Mouse (Mus musculus) midbrain, embryonic 16.5 days (tissue): Measurements from ENCODE around the gene Vav1. TPM values are rescaled to one million over a fixed set of nuclear protein-coding genes. Genes with fewer than 3 reads are reported as not detected.

Experiments
- ATAC-seq: fragments of 200-750 bp; cut with Nextera tagmentation; 2 replicates; pipeline ENCODE4 v1.8.0; 2017; ENCODE audit warnings: moderate TSS enrichment
- H3K27ac ChIP-seq: fragments of 300-500 bp; sonication (generic); 2 replicates; pipeline ENCODE4 v1.5.1; 2014; ENCODE audit warnings: mild to moderate bottlenecking, low read length, mixed read lengths
- H3K27me3 ChIP-seq: fragments of 300-500 bp; sonication (generic); 2 replicates; pipeline ENCODE4 v1.6.1; 2014; ENCODE audit warnings: low read depth, low read length, mixed read lengths; ENCODE audit not compliant: control insufficient read depth, insufficient read depth
- H3K36me3 ChIP-seq: fragments of 300-500 bp; sonication (generic); 2 replicates; pipeline ENCODE4 v1.6.1; 2014; ENCODE audit warnings: mild to moderate bottlenecking, low read length, moderate library complexity, mixed read lengths; ENCODE audit not compliant: control insufficient read depth, insufficient read depth
- H3K4me1 ChIP-seq: fragments of 300-500 bp; sonication (generic); 2 replicates; pipeline ENCODE4 v1.6.1; 2014; ENCODE audit warnings: mild to moderate bottlenecking, low read length, mixed read lengths; ENCODE audit not compliant: control insufficient read depth, insufficient read depth
- H3K4me2 ChIP-seq: fragments of 300-500 bp; sonication (generic); 2 replicates; pipeline ENCODE4 v1.6.1; 2014; ENCODE audit warnings: mild to moderate bottlenecking, low read length, mixed read lengths
- H3K4me3 ChIP-seq: fragments of 300-500 bp; sonication (generic); 2 replicates; pipeline ENCODE4 v1.5.1; 2014; ENCODE audit warnings: low read depth, mild to moderate bottlenecking, low read length, moderate library complexity, mixed read lengths
- H3K9ac ChIP-seq: fragments of 300-500 bp; sonication (generic); 2 replicates; pipeline ENCODE4 v1.6.1; 2014; ENCODE audit warnings: low read depth, low read length, mixed read lengths
- H3K9me3 ChIP-seq: fragments of 300-500 bp; sonication (generic); replicated peaks from 2 replicates; pipeline ENCODE4 v1.6.1; 2014; ENCODE audit warnings: mild to moderate bottlenecking, low read length, mixed read lengths; ENCODE audit not compliant: control insufficient read depth, poor library complexity, severe bottlenecking
- WGBS: fragments of 180-500 bp; shearing (Covaris S2); extraction: QIAGEN DNeasy Blood & Tissue Kit; methylation state at CpG from one replicate; pipeline ENCODE4 v1.1.7; 2014; 5-methylcytosine and 5-hydroxymethylcytosine counted together
- polyA plus RNA-seq: library from polyadenylated mRNA; unstranded; fragments of >200 nt; fragmentation: Nextera tagmentation; extraction: Ambion mirVana; gene quantifications from 2 replicates; pipeline ENCODE4 v1.2.1, GENCODE M21; 2015

The Vav1 gene
- polyA plus RNA-seq, 1 experiment from 2014 or later, result 1.3 TPM

GRCm38 (mm10) chr17:57280411-57280810 is 1.5 kb downstream of the Vav1 start:
- no peak overlapping the region for H3K9ac ChIP-seq
- no peak for ATAC-seq
- no peaks in the 10 kb centered on the region for H3K9me3 ChIP-seq
- H3K27ac ChIP-seq, result no peak overlapping the region
- peaks cover 7% of the 10 kb centered on the region for H3K4me1 ChIP-seq
- H3K4me3 ChIP-seq, result no peak overlapping the region
- no peaks in the 10 kb centered on the region; the same call in 1 of the 2 replicates for H3K27me3 ChIP-seq
- H3K4me2 ChIP-seq, result no peak overlapping the region
- no peaks in the 10 kb centered on the region for H3K36me3 ChIP-seq
- WGBS, result 74% methylated on average over 3 of the region's 3 CpGs

DNA sequence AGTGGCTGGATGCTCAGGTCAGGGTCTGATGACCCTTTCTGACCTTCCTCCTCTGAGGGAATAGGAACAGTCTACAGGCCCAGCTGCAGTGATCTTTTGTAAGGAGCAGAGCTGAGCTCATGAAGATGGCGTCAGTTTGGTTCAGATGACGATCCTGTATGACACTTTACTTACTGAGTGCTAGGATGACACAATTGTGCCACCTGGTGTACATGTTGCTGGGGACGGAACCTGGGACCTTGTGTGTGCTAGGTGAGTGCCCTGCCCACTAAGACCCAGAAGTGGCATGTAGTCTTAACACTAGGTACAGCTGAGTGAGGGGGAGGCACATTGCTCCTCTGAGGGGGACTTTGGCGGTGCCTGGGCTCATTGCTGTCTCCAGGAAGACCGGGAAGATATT is 5.0 kb downstream of the Vav1 start:
- Histone ChIP-seq H3K27me3 (no peaks in the 10 kb centered on the region), H3K4me1 (no peaks in the 10 kb centered on the region), H3K4me2 (no peak overlapping the region), H3K9me3 (no peaks in the 10 kb centered on the region), H3K9ac (no peak overlapping the region), H3K4me3 (no peak overlapping the region), H3K27ac (no peak overlapping the region), H3K36me3 (no peaks in the 10 kb centered on the region)
- no peak for ATAC-seq
- WGBS, result 80% methylated on average over 5 of the region's 5 CpGs

DNA sequence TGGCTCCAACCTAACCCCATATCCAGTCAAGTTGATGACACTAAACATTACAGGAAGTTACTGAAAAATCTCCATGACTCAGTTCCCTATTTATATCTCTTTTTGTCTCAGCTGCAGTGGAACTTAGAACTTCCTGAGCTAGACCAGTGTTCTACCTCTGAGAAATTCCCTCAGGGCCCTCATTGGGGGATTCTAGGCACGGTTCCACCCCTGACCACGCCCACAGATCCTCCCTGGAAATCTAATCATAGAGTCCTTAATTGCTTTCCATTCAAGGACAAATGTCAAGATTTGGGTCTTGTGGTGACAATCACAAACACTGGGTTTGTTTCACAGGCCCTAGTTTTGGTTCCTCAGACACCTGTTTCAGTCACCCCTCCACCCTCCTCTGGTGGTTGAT is 6.2 kb downstream of the Vav1 start:
- Histone ChIP-seq H3K36me3 (no peaks in the 10 kb centered on the region), H3K9me3 (no peaks in the 10 kb centered on the region), H3K4me3 (no peak overlapping the region), H3K27ac (no peak overlapping the region), H3K4me2 (no peak overlapping the region), H3K27me3 (no peaks in the 10 kb centered on the region), H3K4me1 (no peaks in the 10 kb centered on the region), H3K9ac (no peak overlapping the region)
- ATAC-seq, result no peak
- 74% methylated on average over 2 of the region's 2 CpGs for WGBS

DNA sequence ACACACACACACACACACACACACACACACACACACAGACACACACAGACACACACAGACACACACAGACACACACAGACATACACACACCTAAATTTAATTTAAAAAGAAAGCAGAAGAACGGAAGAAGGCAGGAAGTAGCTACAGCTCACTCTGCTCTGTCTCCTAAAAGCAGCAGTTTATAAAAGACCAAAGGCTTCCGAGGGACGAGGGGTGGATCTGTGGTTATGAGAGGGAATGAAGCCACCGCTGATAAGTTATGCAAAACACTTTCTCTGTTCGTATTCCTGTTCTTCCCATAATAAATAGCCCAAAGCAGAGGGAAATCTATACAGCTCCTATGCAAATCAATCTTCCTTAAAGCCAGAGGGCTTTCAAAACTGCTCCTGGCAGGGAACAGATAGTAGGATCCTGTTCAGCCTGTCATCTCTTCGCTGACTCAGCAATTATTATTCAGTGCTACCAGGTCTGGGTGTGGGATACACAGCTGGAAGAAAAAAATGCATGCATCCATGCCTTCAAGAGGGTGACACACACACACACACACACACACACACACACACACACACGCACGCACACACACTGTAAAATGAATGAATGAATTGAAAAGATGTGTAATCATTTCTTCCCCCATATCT is 7.9 kb downstream of the Vav1 start:
- Histone ChIP-seq H3K4me1 (no peaks in the 10 kb centered on the region), H3K9me3 (no peaks in the 10 kb centered on the region), H3K4me2 (no peak overlapping the region), H3K36me3 (no peaks in the 10 kb centered on the region), H3K27me3 (no peaks in the 10 kb centered on the region), H3K9ac (no peak overlapping the region), H3K4me3 (no peak overlapping the region), H3K27ac (no peak overlapping the region)
- ATAC-seq, result peak; percentile 64
- WGBS, result 57% methylated on average over 8 of the region's 8 CpGs

DNA sequence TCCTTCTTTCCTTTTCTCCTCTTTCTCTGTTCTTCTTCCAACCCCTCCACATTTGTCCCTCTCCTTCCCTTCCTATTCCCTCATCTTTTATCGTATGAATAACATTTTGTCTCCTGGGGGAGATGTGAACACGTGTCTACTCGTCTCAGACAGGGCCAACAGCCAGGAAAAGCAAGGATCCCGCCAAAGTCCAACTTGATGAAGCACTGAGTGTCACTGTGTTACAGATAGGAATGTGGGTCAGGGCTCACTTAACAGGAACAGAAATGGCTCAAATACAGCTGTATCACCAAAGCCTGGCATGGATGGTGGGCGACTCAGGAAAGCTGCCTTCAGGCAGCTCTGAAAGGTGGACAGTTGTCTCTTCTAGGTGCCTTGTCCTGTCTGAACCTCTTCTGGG is 10.4 kb downstream of the Vav1 start:
- WGBS, result 86% methylated on average over 5 of the region's 5 CpGs

GRCm38 (mm10) chr17:57290001-57290670 is 11.2 kb downstream of the Vav1 start:
- Histone ChIP-seq H3K9ac (no peak overlapping the region), H3K9me3 (no peaks in the 10 kb centered on the region), H3K36me3 (no peaks in the 10 kb centered on the region), H3K4me3 (no peak overlapping the region), H3K27ac (no peak overlapping the region), H3K4me2 (no peak overlapping the region), H3K4me1 (no peaks in the 10 kb centered on the region), H3K27me3 (no peaks in the 10 kb centered on the region)
- WGBS, result 87% methylated on average over 9 of the region's 9 CpGs
- ATAC-seq, result no peak

More for the DNA sequence above, 10.4 kb downstream of the Vav1 start:
- no peak overlapping the region for H3K4me3 ChIP-seq
- no peak overlapping the region for H3K9ac ChIP-seq
- no peak for ATAC-seq
- no peak overlapping the region for H3K4me2 ChIP-seq
- no peaks in the 10 kb centered on the region for H3K36me3 ChIP-seq
- H3K27me3 ChIP-seq, result no peaks in the 10 kb centered on the region
- H3K9me3 ChIP-seq, result no peaks in the 10 kb centered on the region
- no peak overlapping the region for H3K27ac ChIP-seq
- H3K4me1 ChIP-seq, result no peaks in the 10 kb centered on the region

GRCm38 (mm10) chr17:57290671-57291055 is 11.8 kb downstream of the Vav1 start:
- Histone ChIP-seq H3K4me3 (no peak overlapping the region), H3K9ac (no peak overlapping the region), H3K27ac (no peak overlapping the region), H3K4me2 (no peak overlapping the region), H3K27me3 (no peaks in the 10 kb centered on the region), H3K4me1 (no peaks in the 10 kb centered on the region), H3K9me3 (no peaks in the 10 kb centered on the region), H3K36me3 (no peaks in the 10 kb centered on the region)
- WGBS, result 91% methylated on average over 7 of the region's 7 CpGs
- no peak for ATAC-seq

GRCm38 (mm10) chr17:57292302-57292701 is 13.4 kb downstream of the Vav1 start:
- Histone ChIP-seq H3K9me3 (no peaks in the 10 kb centered on the region), H3K36me3 (no peaks in the 10 kb centered on the region), H3K4me2 (no peak overlapping the region), H3K4me1 (no peaks in the 10 kb centered on the region), H3K9ac (no peak overlapping the region), H3K27me3 (no peaks in the 10 kb centered on the region), H3K27ac (no peak overlapping the region), H3K4me3 (no peak overlapping the region)
- 93% methylated on average over 2 of the region's 2 CpGs for WGBS
- ATAC-seq, result no peak

DNA sequence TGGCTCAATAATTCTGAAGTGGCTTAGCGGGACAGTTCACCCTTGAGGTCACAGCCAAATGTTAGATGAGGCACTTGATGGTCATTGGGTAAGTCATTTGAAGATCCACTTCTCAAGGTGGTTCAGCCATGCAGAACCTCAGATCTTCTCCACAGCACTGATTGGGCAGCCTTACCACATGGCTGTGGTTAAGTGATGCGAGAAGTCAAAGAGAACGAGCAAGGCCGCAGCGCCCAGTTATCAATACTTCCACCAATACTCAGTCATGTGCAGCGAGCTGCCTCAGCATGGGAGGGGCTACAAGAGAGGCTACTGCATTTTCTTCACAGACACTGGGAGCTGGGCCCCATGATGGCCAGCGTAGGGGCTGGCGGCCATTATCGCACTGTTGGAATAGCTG is 14.1 kb downstream of the Vav1 start:
- 94% methylated on average over 9 of the region's 9 CpGs for WGBS
- Histone ChIP-seq H3K27me3 (no peaks in the 10 kb centered on the region), H3K4me3 (no peak overlapping the region), H3K4me1 (no peaks in the 10 kb centered on the region), H3K9me3 (no peaks in the 10 kb centered on the region), H3K9ac (no peak overlapping the region), H3K36me3 (no peaks in the 10 kb centered on the region), H3K27ac (no peak overlapping the region), H3K4me2 (no peak overlapping the region)
- ATAC-seq, result no peak
